Mouse (Mus musculus) stomach, embryonic 15.5 days (tissue): Measurements from ENCODE around the gene Tmem117. TPM values are rescaled to one million over a fixed set of nuclear protein-coding genes. Genes with fewer than 3 reads are reported as not detected.

ENCODE experiments used
- ATAC-seq: fragments of 200-750 bp; cut with Nextera tagmentation; 2 replicates; pipeline ENCODE4 v1.8.0; 2017; ENCODE audit warnings: low read depth, moderate number of reproducible peaks, moderate TSS enrichment; ENCODE audit not compliant: insufficient read depth, low FRiP score
- H3K27ac ChIP-seq: fragments of 300-500 bp; sonication (generic); 2 replicates; pipeline ENCODE4 v1.5.1; 2015; ENCODE audit warnings: mild to moderate bottlenecking, inconsistent platforms
- H3K27me3 ChIP-seq: fragments of 300-500 bp; sonication (generic); replicated peaks from 2 replicates; pipeline ENCODE4 v1.6.1; 2015; ENCODE audit warnings: inconsistent platforms
- H3K36me3 ChIP-seq: fragments of 300-500 bp; sonication (generic); 2 replicates; pipeline ENCODE4 v1.6.1; 2015; ENCODE audit warnings: inconsistent platforms
- H3K4me1 ChIP-seq: fragments of 300-500 bp; sonication (generic); 2 replicates; pipeline ENCODE4 v1.6.1; 2015; ENCODE audit warnings: inconsistent platforms
- H3K4me2 ChIP-seq: fragments of 300-500 bp; sonication (generic); 2 replicates; pipeline ENCODE4 v1.6.1; 2015; ENCODE audit warnings: mild to moderate bottlenecking, inconsistent platforms
- H3K4me3 ChIP-seq: fragments of 300-500 bp; sonication (generic); replicated peaks from 2 replicates; pipeline ENCODE4 v1.5.1; 2015; ENCODE audit warnings: inconsistent platforms
- H3K9ac ChIP-seq: fragments of 300-500 bp; sonication (generic); 2 replicates; pipeline ENCODE4 v1.6.1; 2015; ENCODE audit warnings: inconsistent platforms
- H3K9me3 ChIP-seq: fragments of 300-500 bp; sonication (generic); 2 replicates; pipeline ENCODE4 v1.6.1; 2016; ENCODE audit warnings: inconsistent platforms
- WGBS: fragments of 180-500 bp; shearing (Covaris S2); methylation state at CpG from one replicate; pipeline ENCODE4 v1.1.7; 2015; 5-methylcytosine and 5-hydroxymethylcytosine counted together
- polyA plus RNA-seq: library from polyadenylated mRNA; unstranded; fragments of >200 nt; fragmentation: Nextera tagmentation; extraction: Ambion mirVana; gene quantifications from 2 replicates; pipeline ENCODE4 v1.2.1, GENCODE M21; 2015

Tmem117 gene
- polyA plus RNA-seq, 1 experiment from 2014 or later = 2.8 TPM

DNA sequence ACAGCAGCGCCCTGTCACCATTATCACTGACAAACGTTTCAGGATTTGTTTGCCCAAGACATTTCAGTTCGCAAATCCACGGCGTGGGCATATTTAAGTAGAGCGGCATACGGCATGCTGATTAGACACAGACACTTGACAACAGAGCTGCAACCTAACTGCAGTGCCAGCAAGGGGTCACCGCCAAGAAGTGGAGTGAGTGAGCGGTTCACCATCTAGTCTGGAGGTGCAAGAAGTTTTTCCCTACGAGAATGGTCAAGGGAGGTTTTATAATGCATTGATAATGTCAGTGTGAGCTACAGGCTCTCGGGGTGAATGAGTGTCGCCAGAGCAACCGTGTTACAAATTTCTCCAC is 20.7 kb downstream of the Tmem117 start:
- Histone ChIP-seq H3K9me3 (no peaks in the 10 kb centered on the region), H3K27me3 (no peaks in the 10 kb centered on the region), H3K9ac (no peak overlapping the region), H3K4me2 (no peak overlapping the region), H3K4me1 (peaks cover 6% of the 10 kb centered on the region; the same call in 1 of the 2 replicates), H3K4me3 (no peak overlapping the region), H3K36me3 (no peaks in the 10 kb centered on the region), H3K27ac (no peak overlapping the region)
- ATAC-seq = no peak
- 62% methylated on average over 13 of the region's 13 CpGs for WGBS

DNA sequence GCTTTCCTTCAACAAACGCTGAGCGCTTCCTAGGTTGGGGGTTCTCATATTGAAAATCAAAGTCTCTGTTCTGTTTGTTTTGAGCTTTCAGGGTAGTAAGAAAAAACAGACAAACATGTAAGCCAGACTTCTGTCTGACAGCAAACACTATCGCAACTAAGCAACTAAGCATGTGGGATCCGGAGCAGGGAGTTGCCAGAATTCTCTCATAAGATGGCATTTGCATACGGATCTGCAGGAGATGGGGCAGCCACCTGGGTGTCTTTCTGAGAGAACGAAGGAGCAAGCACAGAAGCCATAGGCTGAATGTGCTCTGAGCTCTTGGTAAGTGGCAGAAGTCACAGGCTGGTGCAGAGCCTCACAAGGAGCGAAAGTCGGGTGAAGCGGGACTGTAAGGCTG is 22.3 kb downstream of the Tmem117 start:
- peaks cover 6% of the 10 kb centered on the region for H3K4me1 ChIP-seq
- H3K4me3 ChIP-seq = no peak overlapping the region
- H3K4me2 ChIP-seq = no peak overlapping the region
- no peaks in the 10 kb centered on the region for H3K27me3 ChIP-seq
- no peak for ATAC-seq
- 67% methylated on average over 9 of the region's 9 CpGs for WGBS
- no peaks in the 10 kb centered on the region for H3K9me3 ChIP-seq
- H3K9ac ChIP-seq = no peak overlapping the region
- H3K27ac ChIP-seq = no peak overlapping the region
- no peaks in the 10 kb centered on the region for H3K36me3 ChIP-seq

DNA sequence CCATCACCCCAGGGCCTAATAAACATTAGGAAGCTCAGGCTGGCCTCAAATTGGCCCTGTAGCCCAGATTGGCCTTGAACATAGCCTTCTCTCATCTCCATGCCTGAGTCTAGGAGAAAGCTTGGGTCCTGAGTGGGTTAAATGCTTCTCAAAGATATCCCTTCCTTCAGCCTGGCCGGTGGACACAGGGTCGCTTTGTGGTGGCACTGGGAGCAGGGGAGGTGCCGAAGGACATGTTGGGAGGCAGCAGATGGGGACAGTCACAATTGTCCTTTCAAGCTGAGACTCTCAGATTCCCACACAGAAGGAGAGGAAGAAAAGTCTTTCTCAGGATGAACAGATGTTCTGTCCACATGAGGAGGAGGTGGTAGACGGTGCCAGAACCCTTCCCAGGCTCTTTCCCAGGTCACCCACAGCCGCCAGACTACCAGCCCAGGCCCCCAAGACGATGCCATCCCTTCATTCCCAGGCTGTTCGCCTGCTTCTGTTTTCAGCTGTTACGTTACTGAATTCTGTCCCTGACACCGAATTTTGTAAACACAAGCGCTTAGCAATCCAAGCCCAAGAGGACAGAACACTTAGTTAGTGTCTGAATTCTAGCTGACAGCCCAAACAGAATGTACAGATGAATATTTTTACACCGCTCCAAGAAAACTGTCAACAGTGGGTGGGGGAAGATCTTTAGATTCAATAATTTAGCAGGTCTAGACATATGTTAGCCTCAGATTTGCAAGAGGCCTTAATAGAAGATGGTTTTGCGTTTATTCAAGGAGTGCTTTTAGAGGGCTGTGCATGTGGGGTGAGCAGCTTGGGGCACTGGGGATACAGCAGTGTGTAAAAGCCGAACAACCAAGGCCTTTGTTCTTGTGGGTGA is 23.2 kb downstream of the Tmem117 start:
- 51% methylated on average over 13 of the region's 13 CpGs for WGBS
- ATAC-seq = no peak
- H3K4me2 ChIP-seq = no peak overlapping the region
- peaks cover 10% of the 10 kb centered on the region for H3K4me1 ChIP-seq
- no peaks in the 10 kb centered on the region for H3K9me3 ChIP-seq
- H3K36me3 ChIP-seq = no peaks in the 10 kb centered on the region
- no peak overlapping the region for H3K4me3 ChIP-seq
- H3K27ac ChIP-seq = no peak overlapping the region
- no peaks in the 10 kb centered on the region for H3K27me3 ChIP-seq
- no peak overlapping the region for H3K9ac ChIP-seq

DNA sequence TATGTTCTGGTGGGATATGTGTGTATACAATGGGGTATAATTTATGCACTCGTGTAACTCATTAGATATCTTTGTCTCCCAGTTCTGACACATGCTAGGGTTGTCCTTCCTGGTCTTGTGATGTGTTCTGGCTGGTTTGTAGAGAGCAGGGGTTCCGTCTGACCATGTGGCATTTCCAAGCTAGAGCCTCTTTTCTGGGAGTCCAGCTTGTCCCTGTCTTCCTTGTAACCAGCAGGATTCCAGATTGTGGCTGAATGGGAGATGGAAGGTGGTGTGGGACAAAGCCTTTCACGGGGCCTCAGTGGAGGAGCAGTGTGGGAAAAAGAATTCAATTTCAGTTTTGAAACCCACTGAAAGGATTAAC is 23.8 kb downstream of the Tmem117 start:
- Histone ChIP-seq H3K9ac (no peak overlapping the region), H3K4me3 (no peak overlapping the region), H3K27ac (no peak overlapping the region), H3K27me3 (no peaks in the 10 kb centered on the region), H3K9me3 (no peaks in the 10 kb centered on the region), H3K4me1 (peaks cover 11% of the 10 kb centered on the region), H3K36me3 (no peaks in the 10 kb centered on the region), H3K4me2 (no peak overlapping the region)
- no peak for ATAC-seq
- 56% methylated on average over 3 of the region's 3 CpGs for WGBS

DNA sequence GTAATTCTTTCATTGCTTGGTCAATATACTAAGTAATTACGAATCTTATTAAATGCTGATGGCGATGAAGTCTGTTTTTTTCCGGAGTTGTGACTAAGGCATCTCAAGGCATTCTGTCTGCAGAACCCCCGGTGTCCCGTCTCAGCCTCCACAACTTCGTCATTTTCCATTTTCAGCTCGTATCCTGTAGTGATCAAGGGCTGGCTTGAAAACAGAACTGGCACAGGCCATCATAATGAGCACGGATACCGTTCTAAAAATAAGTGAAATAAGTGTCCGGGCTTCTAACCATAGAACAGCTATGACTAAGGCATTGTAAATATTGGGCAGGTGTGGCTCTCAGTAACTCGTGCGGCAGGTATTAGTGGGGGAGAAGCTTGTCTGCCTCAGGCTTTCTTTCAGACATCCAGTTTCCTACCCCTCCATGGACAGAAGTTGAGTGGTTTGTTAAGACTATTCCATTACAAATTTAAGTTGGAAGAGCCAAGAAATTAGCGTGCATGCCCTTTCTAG is 26.8 kb downstream of the Tmem117 start:
- 73% methylated on average over 13 of the region's 13 CpGs for WGBS
- ATAC-seq = peak; percentile 64
- Histone ChIP-seq H3K4me3 (no peak overlapping the region), H3K36me3 (no peaks in the 10 kb centered on the region), H3K4me1 (peaks cover 16% of the 10 kb centered on the region), H3K4me2 (no peak overlapping the region), H3K9ac (no peak overlapping the region), H3K27me3 (no peaks in the 10 kb centered on the region), H3K27ac (no peak overlapping the region; the same call in 1 of the 2 replicates), H3K9me3 (no peaks in the 10 kb centered on the region)

DNA sequence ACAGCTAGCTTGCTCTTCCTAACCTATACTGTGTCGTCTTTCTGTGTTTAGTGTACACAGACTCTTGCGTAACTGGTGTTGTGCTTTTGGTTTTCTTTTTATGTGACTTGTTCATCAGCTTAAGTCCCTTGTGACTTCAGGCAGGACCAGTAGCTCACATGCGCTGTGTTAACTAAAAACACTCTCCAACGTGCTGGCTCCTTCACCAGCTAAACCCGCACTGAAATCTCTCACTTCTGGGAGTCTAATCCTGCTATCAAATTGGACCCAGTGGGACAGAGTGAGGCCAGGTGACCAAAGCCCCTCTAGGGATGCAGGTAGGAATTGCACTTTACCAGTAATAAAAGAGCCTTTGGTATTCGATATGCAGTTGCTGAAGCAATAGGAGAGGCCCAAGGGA is 28.9 kb downstream of the Tmem117 start:
- Histone ChIP-seq H3K9ac (no peak overlapping the region), H3K27me3 (no peaks in the 10 kb centered on the region), H3K4me3 (no peak overlapping the region), H3K36me3 (no peaks in the 10 kb centered on the region), H3K4me1 (peaks cover 19% of the 10 kb centered on the region), H3K9me3 (no peaks in the 10 kb centered on the region), H3K4me2 (no peak overlapping the region), H3K27ac (no peak overlapping the region)
- 66% methylated on average over 6 of the region's 6 CpGs for WGBS
- ATAC-seq = no peak

DNA sequence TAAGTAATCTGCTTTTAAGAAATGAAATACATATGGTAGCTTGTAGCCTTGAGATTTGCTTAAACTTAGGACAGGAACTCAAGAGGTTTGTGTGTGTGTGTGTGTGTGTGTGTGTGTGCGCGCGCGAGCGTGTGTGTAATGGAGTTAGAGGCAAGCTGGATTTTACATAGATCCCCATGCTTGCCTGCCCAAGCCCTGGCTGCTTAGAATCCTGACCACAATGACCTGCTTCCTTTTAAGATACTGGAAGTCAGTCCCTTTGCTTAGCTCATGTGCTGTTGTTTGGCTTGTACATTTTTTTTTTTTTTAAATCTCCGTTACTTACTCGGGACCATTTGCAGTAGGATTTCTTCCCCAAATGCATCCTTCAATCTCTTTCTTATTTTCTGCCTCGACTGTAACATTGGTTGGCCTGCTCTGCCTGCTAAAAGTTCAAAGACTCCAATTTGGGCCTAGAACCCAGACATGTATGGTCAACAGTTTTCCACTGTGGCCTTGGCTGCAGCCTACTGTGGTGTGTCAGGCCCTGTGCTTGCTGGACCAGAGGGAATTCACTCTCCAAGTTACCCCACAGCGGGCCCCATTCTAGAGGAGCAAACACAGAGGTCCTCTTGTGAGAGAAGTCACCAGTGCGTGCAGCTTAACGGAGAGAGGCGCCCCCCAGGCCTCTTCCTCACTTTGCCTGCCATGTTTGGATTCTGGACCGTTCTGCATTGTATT is 29.5 kb downstream of the Tmem117 start:
- ATAC-seq = no peak
- 74% methylated on average over 13 of the region's 13 CpGs for WGBS
- Histone ChIP-seq H3K4me2 (no peak overlapping the region), H3K4me1 (peaks cover 16% of the 10 kb centered on the region; the same call in 1 of the 2 replicates), H3K9me3 (no peaks in the 10 kb centered on the region), H3K36me3 (no peaks in the 10 kb centered on the region), H3K4me3 (no peak overlapping the region), H3K9ac (no peak overlapping the region), H3K27ac (no peak overlapping the region), H3K27me3 (no peaks in the 10 kb centered on the region)

DNA sequence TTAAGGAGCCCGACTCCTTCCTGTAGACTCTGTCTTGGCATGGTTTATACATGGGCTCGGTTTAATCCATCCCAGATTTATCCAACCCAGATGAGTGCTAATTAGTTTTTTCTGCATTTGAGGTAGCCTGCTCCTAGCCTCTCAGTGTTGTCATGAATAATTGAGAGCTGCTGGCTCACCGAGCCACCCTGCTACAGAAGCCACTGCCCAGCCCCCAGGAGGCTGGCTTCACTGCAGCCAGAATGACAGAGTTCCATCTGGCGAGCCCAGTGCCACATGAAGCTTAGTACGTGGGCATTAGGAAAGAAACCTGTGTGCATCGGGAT is 30.0 kb downstream of the Tmem117 start:
- Histone ChIP-seq H3K4me3 (no peak overlapping the region), H3K4me2 (no peak overlapping the region), H3K9ac (no peak overlapping the region), H3K27me3 (no peaks in the 10 kb centered on the region), H3K36me3 (no peaks in the 10 kb centered on the region), H3K9me3 (no peaks in the 10 kb centered on the region), H3K27ac (no peak overlapping the region), H3K4me1 (peaks cover 13% of the 10 kb centered on the region; the same call in 1 of the 2 replicates)
- WGBS = 61% methylated on average over 6 of the region's 6 CpGs
- ATAC-seq = no peak

DNA sequence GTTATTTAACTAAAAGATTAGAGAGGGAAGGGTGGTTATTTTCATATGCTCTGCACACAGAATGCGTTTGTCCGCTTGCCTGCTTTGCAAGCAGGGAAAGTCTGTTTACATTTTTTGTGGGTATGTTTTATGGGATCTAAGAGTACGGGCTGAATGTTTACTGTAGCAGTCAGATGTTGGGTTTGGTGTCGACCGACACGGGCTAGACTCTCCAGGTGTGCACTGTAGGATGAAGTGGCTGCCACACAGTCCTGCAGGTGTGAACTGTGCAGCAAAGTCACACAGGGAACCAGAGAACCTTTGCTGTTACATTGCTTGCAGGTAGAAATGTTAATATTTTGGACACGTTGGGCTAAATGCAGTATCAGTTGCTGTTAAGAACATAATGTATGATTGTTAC is 31.9 kb downstream of the Tmem117 start:
- no peaks in the 10 kb centered on the region for H3K27me3 ChIP-seq
- WGBS = 18% methylated on average over 7 of the region's 7 CpGs
- H3K9me3 ChIP-seq = no peaks in the 10 kb centered on the region
- no peak overlapping the region for H3K4me3 ChIP-seq
- no peak overlapping the region for H3K27ac ChIP-seq
- peaks cover 13% of the 10 kb centered on the region; the same call in 1 of the 2 replicates for H3K4me1 ChIP-seq
- H3K4me2 ChIP-seq = 0 out of 2 replicates have a peak overlapping the region, but pooled peaks have one; percentile 16
- H3K36me3 ChIP-seq = no peaks in the 10 kb centered on the region
- peak; percentile 80 for ATAC-seq
- no peak overlapping the region for H3K9ac ChIP-seq

DNA sequence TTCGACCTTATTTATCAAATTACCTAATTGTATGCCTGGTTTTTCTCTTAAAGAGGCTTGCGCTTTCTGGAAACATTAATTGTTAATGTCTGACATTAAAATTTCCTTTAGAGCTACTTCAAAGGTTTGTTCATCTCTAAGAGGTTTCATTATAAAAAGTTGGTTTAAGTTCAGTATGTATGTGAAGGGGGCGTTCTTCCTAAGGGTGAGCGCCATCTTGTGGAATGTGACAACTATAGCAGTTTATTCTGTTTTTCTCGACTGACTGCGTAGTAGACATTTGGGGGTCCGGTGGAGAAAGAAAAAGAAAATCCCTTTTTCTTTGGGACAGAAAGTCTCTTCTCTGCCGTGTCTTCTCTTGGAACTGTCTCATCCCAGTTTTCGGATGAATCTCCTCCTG is 32.4 kb downstream of the Tmem117 start:
- Histone ChIP-seq H3K27me3 (no peaks in the 10 kb centered on the region), H3K27ac (no peak overlapping the region), H3K9ac (no peak overlapping the region), H3K4me1 (peaks cover 13% of the 10 kb centered on the region; the same call in 1 of the 2 replicates), H3K36me3 (no peaks in the 10 kb centered on the region), H3K4me3 (no peak overlapping the region), H3K9me3 (no peaks in the 10 kb centered on the region), H3K4me2 (0 out of 2 replicates have a peak overlapping the region, but pooled peaks have one; percentile 16)
- 19% methylated on average over 9 of the region's 9 CpGs for WGBS
- ATAC-seq = no peak

DNA sequence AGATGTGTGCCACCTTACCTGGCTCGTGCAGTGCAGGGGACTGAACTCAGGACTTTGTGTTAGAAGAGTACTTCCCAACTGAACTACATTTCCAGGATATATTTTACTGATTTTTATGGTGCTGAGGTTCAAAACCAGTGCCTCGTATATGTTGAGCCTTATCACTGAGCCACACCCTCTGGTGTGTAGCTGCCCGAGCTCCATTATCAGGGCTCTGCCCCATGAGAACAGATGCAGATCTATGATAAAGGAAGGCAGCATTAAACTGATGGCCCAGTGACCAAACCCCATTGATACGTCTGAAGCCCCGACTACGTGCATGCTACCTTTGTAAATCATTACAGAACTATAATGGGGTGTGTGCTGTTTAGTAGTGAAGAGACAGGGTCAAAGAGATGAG is 35.6 kb downstream of the Tmem117 start:
- Histone ChIP-seq H3K9ac (no peak overlapping the region), H3K27ac (no peak overlapping the region), H3K4me3 (no peak overlapping the region), H3K27me3 (no peaks in the 10 kb centered on the region), H3K4me1 (0 out of 2 replicates have a peak, but pooled peaks cover 6% of the 10 kb centered on the region), H3K4me2 (no peak overlapping the region), H3K9me3 (no peaks in the 10 kb centered on the region), H3K36me3 (no peaks in the 10 kb centered on the region)
- WGBS = 71% methylated on average over 6 of the region's 6 CpGs
- no peak for ATAC-seq

DNA sequence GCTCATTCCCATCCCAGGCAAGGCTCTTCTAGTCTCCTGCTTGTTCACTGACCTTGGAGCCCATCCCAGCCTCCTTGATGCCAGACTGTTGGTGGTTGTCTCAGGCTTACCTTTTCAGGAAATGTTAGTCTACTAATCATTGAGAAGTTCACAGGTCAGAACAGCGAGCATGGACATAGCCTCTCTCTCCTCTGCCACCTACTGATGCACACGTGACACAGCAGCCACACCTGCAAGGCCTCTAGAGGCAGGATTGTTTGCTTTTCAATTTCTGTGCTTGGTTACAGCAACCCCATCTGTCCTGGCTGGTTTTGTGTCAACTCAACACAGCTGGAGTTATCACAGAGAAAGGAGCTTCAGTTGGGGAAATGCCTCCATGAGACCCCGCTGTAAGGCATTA is 52.1 kb downstream of the Tmem117 start:
- H3K4me3 ChIP-seq = no peak overlapping the region
- H3K36me3 ChIP-seq = no peaks in the 10 kb centered on the region
- H3K27ac ChIP-seq = no peak overlapping the region
- 54% methylated on average over 3 of the region's 3 CpGs for WGBS
- ATAC-seq = peak; percentile 58; the same call in 1 of the 2 replicates
- no peak overlapping the region for H3K9ac ChIP-seq
- H3K4me1 ChIP-seq = no peaks in the 10 kb centered on the region
- no peak overlapping the region for H3K4me2 ChIP-seq
- H3K9me3 ChIP-seq = no peaks in the 10 kb centered on the region
- no peaks in the 10 kb centered on the region for H3K27me3 ChIP-seq
